ENCODE assay signal across 8 mouse cellular contexts in the genomic region with DNA sequence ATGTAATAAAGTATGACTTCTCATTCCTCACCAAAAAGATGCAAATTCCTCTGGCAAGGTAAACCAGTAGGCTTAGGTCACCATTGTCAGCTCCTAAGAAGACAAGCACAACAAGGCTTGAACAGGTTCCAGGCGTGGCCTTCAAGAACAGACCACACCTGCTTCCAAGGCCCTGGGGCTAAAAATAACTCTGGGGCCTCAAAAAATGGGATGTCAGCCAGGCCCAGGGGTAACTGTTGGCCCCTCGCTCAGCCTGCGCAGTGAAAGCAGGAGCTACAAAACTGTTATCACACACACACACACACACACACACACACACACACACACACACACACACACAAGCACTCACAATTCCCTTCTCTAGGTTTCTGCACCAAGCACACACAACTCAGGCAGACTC. TPM values are rescaled to one million over a fixed set of nuclear protein-coding genes. Genes with fewer than 3 reads are reported as not detected.
DNase-seq lines count a peak whose midpoint lies in the region; ATAC-seq and TF ChIP-seq lines count a peak whose summit lies in the region.

No protein-coding gene starts in this region.

- H3K27me3 ChIP-seq in kidney, adult 2 months (replicated peaks; ENCODE audit: control insufficient read depth, insufficient read depth, low read length), result no peaks in the 10 kb centered on the region
- H3K27me3 ChIP-seq in lung, embryonic 14.5 days (ENCODE audit: insufficient read depth, low read length), result no peaks in the 10 kb centered on the region
- no peaks in the 10 kb centered on the region for H3K27me3 ChIP-seq in midbrain, postnatal 0 days (ENCODE audit: insufficient read depth, low read length)

- no peak overlapping the region for H3K4me3 ChIP-seq in kidney, adult 2 months (ENCODE audit: insufficient read depth, low read depth, low read length)
- H3K4me3 ChIP-seq in lung, embryonic 14.5 days (ENCODE audit: low read depth, low read length), result no peak overlapping the region
- H3K4me3 ChIP-seq in midbrain, postnatal 0 days (ENCODE audit: low read depth, low read length), result no peak overlapping the region

- H3K27ac ChIP-seq in kidney, adult 2 months (ENCODE audit: insufficient read depth, low read depth, low read length), result no peak overlapping the region
- no peak overlapping the region for H3K27ac ChIP-seq in lung, embryonic 14.5 days (ENCODE audit: low read depth)
- no peak overlapping the region for H3K27ac ChIP-seq in midbrain, postnatal 0 days (ENCODE audit: low read depth, low read length)

- no peaks in the 10 kb centered on the region for H3K9me3 ChIP-seq in lung, embryonic 14.5 days (ENCODE audit: low read depth, low read length)
- H3K9me3 ChIP-seq in midbrain, postnatal 0 days (ENCODE audit: low read length), result no peaks in the 10 kb centered on the region

- DNase-seq in kidney, adult 2 months, result peak; percentile 47
- no peak for DNase-seq in kidney, adult 18-20 months
- peak; percentile 66 to 71 for DNase-seq in cerebellum, postnatal 36 days
- peak; percentile 82 to 83 for DNase-seq in heart, postnatal 10 days
- DNase-seq in lung, embryonic 14.5 days, result peak; percentile 63
- no peak for DNase-seq in midbrain, postnatal 0 days (ENCODE audit: low spot score)
- DNase-seq in left cerebral cortex, adult 8-10 months (ENCODE audit: low spot score in 2 of 2), result no peak
- DNase-seq in frontal cortex, postnatal 14 days (ENCODE audit: low spot score in 2 of 2), result no peak

- no peak overlapping the region for H3K9ac ChIP-seq in lung, embryonic 14.5 days
- H3K9ac ChIP-seq in midbrain, postnatal 0 days (replicated peaks; ENCODE audit: low read length, poor library complexity, severe bottlenecking), result no peak overlapping the region

- intact Hi-C loops in heart, postnatal 10 days (cut with DNase I), result no loop called here

- WGBS in kidney, adult 2 months, result 38% methylated on average over 3 of the region's 3 CpGs
- WGBS in lung, embryonic 14.5 days, result 28% methylated on average over 3 of the region's 3 CpGs
- 67% methylated on average over 3 of the region's 3 CpGs for WGBS in midbrain, postnatal 0 days

- TF ChIP-seq POLR2A in kidney, adult 2 months (IDR thresholded peaks at IDR 0.05; ENCODE audit: low read depth, low read length), result no peak

- H3K4me1 ChIP-seq in kidney, adult 2 months (ENCODE audit: control insufficient read depth, insufficient read depth, low read length), result no peaks in the 10 kb centered on the region; the same call in 1 of the 2 replicates
- H3K4me1 ChIP-seq in lung, embryonic 14.5 days (ENCODE audit: insufficient read depth), result peaks cover 2% of the 10 kb centered on the region
- no peaks in the 10 kb centered on the region for H3K4me1 ChIP-seq in midbrain, postnatal 0 days (ENCODE audit: insufficient read depth, low read length)

- TF ChIP-seq CTCF in kidney, adult 2 months (conservative IDR thresholded peaks at IDR 0.05; ENCODE audit: insufficient read depth, insufficient read length, low read depth, low read length), result no peak
- no peak for TF ChIP-seq CTCF in lung, embryonic 14.5 days (IDR thresholded peaks at IDR 0.05; ENCODE audit: low read depth)
- TF ChIP-seq CTCF in midbrain, postnatal 0 days (IDR thresholded peaks at IDR 0.05), result no peak

- no peaks in the 10 kb centered on the region for H3K36me3 ChIP-seq in kidney, adult 2 months (ENCODE audit: control insufficient read depth, insufficient read depth, low read length)
- H3K36me3 ChIP-seq in lung, embryonic 14.5 days (ENCODE audit: insufficient read depth), result no peaks in the 10 kb centered on the region
- H3K36me3 ChIP-seq in midbrain, postnatal 0 days (ENCODE audit: insufficient read depth, low read length), result no peaks in the 10 kb centered on the region

- peak; percentile 65 for ATAC-seq in lung, embryonic 14.5 days (ENCODE audit: insufficient read depth)
- ATAC-seq in midbrain, postnatal 0 days (ENCODE audit: low FRiP score), result no peak

- H3K4me2 ChIP-seq in lung, embryonic 14.5 days, result no peak overlapping the region
- H3K4me2 ChIP-seq in midbrain, postnatal 0 days (ENCODE audit: low read depth, low read length, poor library complexity, severe bottlenecking), result no peak overlapping the region

RNA-seq across cellular contexts. Expression of gene Dusp16, which starts 18.5 kb away (rescaled TPM):
- polyA plus RNA-seq in kidney, adult 2 months (2012; rRNA removed), result 11.7 and 17.6 TPM in 2 replicates
- 10 to 100 TPM; 22.4 to 24.9 TPM for total RNA-seq in heart, postnatal 10 days (2021)
- polyA plus RNA-seq in lung, embryonic 14.5 days (2014; fragmentation: Nextera tagmentation; extraction: Ambion mirVana), result 12.7 and 12.9 TPM in 2 replicates
- 3.9 and 6.6 TPM in 2 replicates for total RNA-seq in midbrain, postnatal 0 days (2014; rRNA removed)
- 2.8 and 3.2 TPM in 2 replicates for polyA plus RNA-seq in midbrain, postnatal 0 days (2015; fragmentation: Nextera tagmentation; extraction: Ambion mirVana)
- 10 to 100 TPM in 3 of 4 experiments, 1 to 10 TPM in 1; 9.9 to 16.3 (median 14.0) TPM for total RNA-seq in left cerebral cortex, adult 8-10 months (2022)

RNA-seq across cellular contexts. Expression of gene Crebl2, which starts 56.0 kb away (rescaled TPM):
- 20.4 and 26.1 TPM in 2 replicates for polyA plus RNA-seq in kidney, adult 2 months (2012; rRNA removed)
- total RNA-seq in heart, postnatal 10 days (2021), result 1 to 10 TPM; 4.7 to 5.4 TPM
- polyA plus RNA-seq in lung, embryonic 14.5 days (2014; fragmentation: Nextera tagmentation; extraction: Ambion mirVana), result 1.3 and 1.4 TPM in 2 replicates
- 7.0 and 10.0 TPM in 2 replicates for total RNA-seq in midbrain, postnatal 0 days (2014; rRNA removed)
- 2.6 and 3.5 TPM in 2 replicates for polyA plus RNA-seq in midbrain, postnatal 0 days (2015; fragmentation: Nextera tagmentation; extraction: Ambion mirVana)
- 10 to 100 TPM; 39.0 to 45.3 (median 42.1) TPM for total RNA-seq in left cerebral cortex, adult 8-10 months (2022)

Comparison
In these comparisons a context has a peak if more than half of its experiments do, and no peak if none do; other contexts are left out.
1. DNase-seq: peak in kidney, adult 2 months (single experiment), cerebellum, postnatal 36 days (2 of 2), heart, postnatal 10 days (2 of 2) and lung, embryonic 14.5 days (single experiment); none in kidney, adult 18-20 months (single experiment), midbrain, postnatal 0 days (single experiment), left cerebral cortex, adult 8-10 months (0 of 2) and frontal cortex, postnatal 14 days (0 of 2).